Comparison of ENCODE assay signal across 8 mouse cellular contexts in genomic region chr2:31245491-31246141, GRCm38 (mm10). TPM values are rescaled to one million over a fixed set of nuclear protein-coding genes. Genes with fewer than 3 reads are reported as not detected.
DNase-seq lines count a peak whose midpoint lies in the region; ATAC-seq lines count a peak whose summit lies in the region.

Gene Ncs1 (plus strand): TSS chr2:31245823.

- H3K4me1 ChIP-seq in hindbrain, embryonic 14.5 days (replicated peaks; ENCODE audit: control insufficient read depth, insufficient read depth, low read length): peaks cover 42% of the 10 kb centered on the region

- peaks cover 4% of the 10 kb centered on the region; the same call in 1 of the 2 replicates for H3K27me3 ChIP-seq in hindbrain, embryonic 14.5 days (ENCODE audit: control insufficient read depth, insufficient read depth, low read length)

- ATAC-seq in hindbrain, embryonic 14.5 days (ENCODE audit: low FRiP score): peak; percentile 84

- peaks cover 10% of the 10 kb centered on the region; the same call in 1 of the 2 replicates for H3K36me3 ChIP-seq in hindbrain, embryonic 14.5 days (replicated peaks; ENCODE audit: control insufficient read depth, insufficient read depth)

- peak; percentile 49 for DNase-seq in T-cell, adult 2 months (ENCODE audit: low spot score)
- DNase-seq in cerebellum, postnatal 25 days: peak; percentile 89 to 93
- peak; percentile 57 for DNase-seq in gastrocnemius, adult 18-20 months (ENCODE audit: low spot score)
- DNase-seq in hindbrain, embryonic 14.5 days (ENCODE audit: low spot score): peak; percentile 76
- DNase-seq in layer of hippocampus, postnatal 36 days: peak; percentile 88 to 89
- peak; percentile 67 for DNase-seq in lung, postnatal 10 days
- peak; percentile 76 for DNase-seq in retina, embryonic 14.5 days (ENCODE audit: low spot score)
- DNase-seq in c-Kit-positive CD71-positive TER-119-positive erythroid progenitor cells, embryonic 14.5 days (ENCODE audit: low spot score): no peak

- under 1% methylated on average over 79 of the region's 89 CpGs for WGBS in hindbrain, embryonic 14.5 days

- H3K4me3 ChIP-seq in hindbrain, embryonic 14.5 days (replicated peaks; ENCODE audit: low read length): peak within 1 kb of the TSS; percentile 65

- H3K4me2 ChIP-seq in hindbrain, embryonic 14.5 days (replicated peaks): peak within 1 kb of the TSS; percentile 71

- peak within 1 kb of the TSS; percentile 81 for H3K9ac ChIP-seq in hindbrain, embryonic 14.5 days

- H3K9me3 ChIP-seq in hindbrain, embryonic 14.5 days (ENCODE audit: control insufficient read depth, low read length): no peaks in the 10 kb centered on the region

- peak within 1 kb of the TSS; percentile 91 for H3K27ac ChIP-seq in hindbrain, embryonic 14.5 days

RNA-seq across cellular contexts. Expression of gene Ncs1, which starts in this region (rescaled TPM):
- 1 to 10 TPM; 4.5 to 5.5 TPM for total RNA-seq in gastrocnemius, adult 18-20 months (2021)
- polyA plus RNA-seq in hindbrain, embryonic 14.5 days (2014; fragmentation: Nextera tagmentation; extraction: Ambion mirVana): 213 TPM in 2 replicates
- total RNA-seq in layer of hippocampus, postnatal 36 days (2021): 100 to 1,000 TPM; 291 to 311 TPM

Comparison
In these comparisons a context has a peak if more than half of its experiments do, and no peak if none do; other contexts are left out.
1. RNA of gene Ncs1 (total RNA-seq): 291 to 311 TPM in layer of hippocampus, postnatal 36 days; 4.5 to 5.5 TPM in gastrocnemius, adult 18-20 months; every median in the first group is over 10 times any median in the second.